Mouse (Mus musculus): ENCODE data around the gene Rpia. TPM values are rescaled to one million over a fixed set of nuclear protein-coding genes. Genes with fewer than 3 reads are reported as not detected.

Rpia gene
- 6.5 and 7.2 TPM in 2 replicates for polyA plus RNA-seq (2011; ENCODE audit: insufficient read depth, insufficient read length, low read depth, missing spikeins)

DNA sequence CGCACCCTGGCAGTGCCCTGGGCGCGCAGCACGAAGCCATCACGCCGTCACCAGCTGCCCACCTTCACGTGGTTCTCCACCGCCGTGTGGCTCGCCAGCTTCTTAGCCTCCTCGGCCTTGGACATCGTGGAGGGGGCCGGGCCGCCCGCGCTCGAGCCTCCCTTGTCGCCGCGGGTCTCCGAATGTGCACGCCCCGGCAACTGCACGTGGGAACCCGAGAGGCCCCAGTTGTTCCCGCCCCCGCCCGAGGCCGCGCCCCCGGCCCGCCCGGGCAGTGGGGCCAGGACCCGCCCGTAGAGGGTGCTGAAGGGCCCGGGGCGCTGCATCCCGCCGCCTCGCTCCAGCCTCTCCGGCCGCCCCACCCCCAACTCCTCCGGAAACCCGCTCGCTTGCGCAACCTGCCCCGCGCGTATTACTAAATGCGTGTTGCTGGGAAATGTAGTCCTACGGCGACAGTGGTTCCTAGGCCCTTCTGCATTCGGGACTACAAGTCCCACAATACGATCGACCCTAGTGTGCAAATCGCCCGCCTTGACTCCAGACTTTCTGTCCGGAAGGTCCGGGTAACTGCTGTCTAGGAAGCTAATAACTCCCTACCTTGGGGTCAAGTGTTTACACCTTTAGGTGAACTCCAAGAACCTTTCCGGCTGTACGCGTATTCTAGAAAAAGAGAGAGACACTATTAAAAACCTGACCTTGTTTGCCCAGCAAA, at the start of gene Rpia:
Gene Rpia (minus strand): TSS at position 409 of the 712 bp plus-strand sequence.
- H3K27ac ChIP-seq (ENCODE audit: insufficient read depth, low read length) = no peak within 1 kb of the TSS
- TF ChIP-seq POLR2A (IDR thresholded peaks at IDR 0.05; ENCODE audit: insufficient read depth, low read length) = peak; percentile 33
- no peak for TF ChIP-seq EP300 (IDR thresholded peaks at IDR 0.05; ENCODE audit: insufficient read depth, low read depth, low read length)
- no peak for TF ChIP-seq CTCF (IDR thresholded peaks at IDR 0.05; ENCODE audit: low read depth, low read length)
- no peaks in the 10 kb centered on the region for H3K9me3 ChIP-seq (replicated peaks; ENCODE audit: control insufficient read depth, insufficient read depth, low read length, poor library complexity, severe bottlenecking)
- H3K36me3 ChIP-seq (ENCODE audit: control insufficient read depth, insufficient read depth, low read length, poor library complexity, severe bottlenecking) = no peaks in the 10 kb centered on the region
- no peaks in the 10 kb centered on the region for H3K4me1 ChIP-seq (ENCODE audit: control insufficient read depth, insufficient read depth, low read length)
- peak within 1 kb of the TSS; percentile 71 for H3K4me3 ChIP-seq (ENCODE audit: low read depth, low read length)
- no peaks in the 10 kb centered on the region for H3K27me3 ChIP-seq (ENCODE audit: control insufficient read depth, insufficient read depth, low read length, poor library complexity, severe bottlenecking)
- H3K9ac ChIP-seq (ENCODE audit: low read depth, poor library complexity, severe bottlenecking) = peak within 1 kb of the TSS; percentile 62

- H3K36me3 ChIP-seq (ENCODE audit: control insufficient read depth, insufficient read depth, low read length, poor library complexity, severe bottlenecking) = no peaks in the 10 kb centered on the region
- H3K4me3 ChIP-seq (ENCODE audit: low read depth, low read length) = no peak overlapping the region
- peaks cover 1% of the 10 kb centered on the region for H3K4me1 ChIP-seq (ENCODE audit: control insufficient read depth, insufficient read depth, low read length)
- no peak for TF ChIP-seq EP300 (IDR thresholded peaks at IDR 0.05; ENCODE audit: insufficient read depth, low read depth, low read length)
- no peak for TF ChIP-seq POLR2A (IDR thresholded peaks at IDR 0.05; ENCODE audit: insufficient read depth, low read length)
- TF ChIP-seq CTCF (IDR thresholded peaks at IDR 0.05; ENCODE audit: low read depth, low read length) = no peak
- no peaks in the 10 kb centered on the region for H3K9me3 ChIP-seq (replicated peaks; ENCODE audit: control insufficient read depth, insufficient read depth, low read length, poor library complexity, severe bottlenecking)
- no peak overlapping the region for H3K9ac ChIP-seq (ENCODE audit: low read depth, poor library complexity, severe bottlenecking)
- H3K27ac ChIP-seq (ENCODE audit: insufficient read depth, low read length) = no peak overlapping the region
- no peaks in the 10 kb centered on the region for H3K27me3 ChIP-seq (ENCODE audit: control insufficient read depth, insufficient read depth, low read length, poor library complexity, severe bottlenecking)
Measured at GRCm38 (mm10) chr6:70840281-70840680, 48.2 kb upstream of the Rpia start.

DNA sequence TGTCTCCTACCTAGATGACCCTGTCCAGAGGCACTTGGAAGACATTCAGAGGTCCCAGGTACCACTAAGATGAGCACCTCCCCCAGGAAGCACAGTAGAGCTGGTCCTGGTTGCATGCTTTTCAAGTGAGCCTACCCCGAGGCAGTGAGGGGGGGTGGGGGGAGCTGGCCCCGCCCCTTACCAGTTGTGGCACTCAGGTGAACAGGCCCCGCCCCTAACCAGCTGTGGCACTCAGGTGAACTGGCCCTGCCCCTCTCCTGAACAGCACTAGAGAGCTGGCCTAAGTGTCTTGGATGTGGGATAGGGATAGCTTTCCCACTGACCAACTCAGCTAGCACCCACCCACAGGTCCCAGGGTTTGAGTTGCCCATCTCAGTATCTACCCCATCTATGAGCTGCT, 46.5 kb upstream of the Rpia start:
- Histone ChIP-seq H3K27me3 (ENCODE audit: control insufficient read depth, insufficient read depth, low read length, poor library complexity, severe bottlenecking) (no peaks in the 10 kb centered on the region), H3K9me3 (replicated peaks; ENCODE audit: control insufficient read depth, insufficient read depth, low read length, poor library complexity, severe bottlenecking) (no peaks in the 10 kb centered on the region), H3K4me1 (ENCODE audit: control insufficient read depth, insufficient read depth, low read length) (peaks cover 1% of the 10 kb centered on the region), H3K27ac (ENCODE audit: insufficient read depth, low read length) (no peak overlapping the region), H3K9ac (ENCODE audit: low read depth, poor library complexity, severe bottlenecking) (no peak overlapping the region), H3K36me3 (ENCODE audit: control insufficient read depth, insufficient read depth, low read length, poor library complexity, severe bottlenecking) (no peaks in the 10 kb centered on the region), H3K4me3 (ENCODE audit: low read depth, low read length) (no peak overlapping the region)
- TF ChIP-seq POLR2A (IDR thresholded peaks at IDR 0.05; ENCODE audit: insufficient read depth, low read length) = no peak
- no peak for TF ChIP-seq CTCF (IDR thresholded peaks at IDR 0.05; ENCODE audit: low read depth, low read length)
- TF ChIP-seq EP300 (IDR thresholded peaks at IDR 0.05; ENCODE audit: insufficient read depth, low read depth, low read length) = no peak

- Histone ChIP-seq H3K27ac (ENCODE audit: insufficient read depth, low read length) (no peak overlapping the region), H3K9ac (ENCODE audit: low read depth, poor library complexity, severe bottlenecking) (no peak overlapping the region), H3K4me3 (ENCODE audit: low read depth, low read length) (no peak overlapping the region), H3K4me1 (ENCODE audit: control insufficient read depth, insufficient read depth, low read length) (peaks cover 1% of the 10 kb centered on the region), H3K9me3 (replicated peaks; ENCODE audit: control insufficient read depth, insufficient read depth, low read length, poor library complexity, severe bottlenecking) (no peaks in the 10 kb centered on the region), H3K27me3 (ENCODE audit: control insufficient read depth, insufficient read depth, low read length, poor library complexity, severe bottlenecking) (no peaks in the 10 kb centered on the region), H3K36me3 (ENCODE audit: control insufficient read depth, insufficient read depth, low read length, poor library complexity, severe bottlenecking) (no peaks in the 10 kb centered on the region)
- TF ChIP-seq EP300 (IDR thresholded peaks at IDR 0.05; ENCODE audit: insufficient read depth, low read depth, low read length) (no peak), POLR2A (IDR thresholded peaks at IDR 0.05; ENCODE audit: insufficient read depth, low read length) (no peak), CTCF (IDR thresholded peaks at IDR 0.05; ENCODE audit: low read depth, low read length) (no peak)
Measured at GRCm38 (mm10) chr6:70837297-70837696, 45.3 kb upstream of the Rpia start.

DNA sequence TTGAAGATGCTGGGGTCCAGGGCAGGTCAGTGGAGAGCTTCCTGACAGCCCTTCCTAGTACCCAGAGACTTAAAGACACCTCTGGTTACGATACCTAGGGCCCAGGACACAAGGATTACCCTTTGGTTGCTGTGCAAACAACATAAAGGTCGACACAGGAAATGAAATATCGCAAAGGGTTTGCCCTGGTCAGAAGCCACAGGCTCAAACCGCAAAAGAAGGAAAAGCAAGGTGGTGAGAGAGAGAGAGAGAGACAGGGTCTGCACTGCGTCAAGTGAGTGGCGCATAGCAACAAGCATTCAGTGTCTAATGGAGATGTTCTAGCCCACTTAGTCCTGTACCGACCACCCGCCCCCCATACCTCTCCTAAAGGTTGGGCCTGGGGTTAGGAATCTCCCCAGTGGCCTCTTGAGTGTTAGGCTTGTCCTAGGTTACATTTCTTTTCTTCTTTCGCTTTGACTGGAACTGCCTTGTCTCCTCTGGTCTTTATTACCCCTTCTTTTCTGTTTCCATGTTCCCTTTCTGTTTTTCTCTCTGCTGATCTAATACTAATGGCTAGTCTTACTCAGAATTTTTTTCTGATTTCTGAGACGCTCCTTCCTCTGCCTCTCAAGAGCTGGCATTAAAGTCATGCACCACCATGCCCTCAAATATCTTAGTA, 39.3 kb upstream of the Rpia start:
- Histone ChIP-seq H3K27me3 (ENCODE audit: control insufficient read depth, insufficient read depth, low read length, poor library complexity, severe bottlenecking) (no peaks in the 10 kb centered on the region), H3K36me3 (ENCODE audit: control insufficient read depth, insufficient read depth, low read length, poor library complexity, severe bottlenecking) (no peaks in the 10 kb centered on the region), H3K4me1 (ENCODE audit: control insufficient read depth, insufficient read depth, low read length) (no peaks in the 10 kb centered on the region), H3K27ac (ENCODE audit: insufficient read depth, low read length) (no peak overlapping the region), H3K9ac (ENCODE audit: low read depth, poor library complexity, severe bottlenecking) (no peak overlapping the region), H3K9me3 (replicated peaks; ENCODE audit: control insufficient read depth, insufficient read depth, low read length, poor library complexity, severe bottlenecking) (no peaks in the 10 kb centered on the region), H3K4me3 (ENCODE audit: low read depth, low read length) (no peak overlapping the region)
- TF ChIP-seq POLR2A (IDR thresholded peaks at IDR 0.05; ENCODE audit: insufficient read depth, low read length) (no peak), EP300 (IDR thresholded peaks at IDR 0.05; ENCODE audit: insufficient read depth, low read depth, low read length) (no peak), CTCF (IDR thresholded peaks at IDR 0.05; ENCODE audit: low read depth, low read length) (no peak)

GRCm38 (mm10) chr6:70830552-70830951, 38.5 kb upstream of the Rpia start:
- no peak for TF ChIP-seq EP300 (IDR thresholded peaks at IDR 0.05; ENCODE audit: insufficient read depth, low read depth, low read length)
- TF ChIP-seq CTCF (IDR thresholded peaks at IDR 0.05; ENCODE audit: low read depth, low read length) = no peak
- no peak for TF ChIP-seq POLR2A (IDR thresholded peaks at IDR 0.05; ENCODE audit: insufficient read depth, low read length)
- no peak overlapping the region for H3K9ac ChIP-seq (ENCODE audit: low read depth, poor library complexity, severe bottlenecking)
- H3K4me3 ChIP-seq (ENCODE audit: low read depth, low read length) = no peak overlapping the region
- H3K36me3 ChIP-seq (ENCODE audit: control insufficient read depth, insufficient read depth, low read length, poor library complexity, severe bottlenecking) = no peaks in the 10 kb centered on the region
- no peaks in the 10 kb centered on the region for H3K27me3 ChIP-seq (ENCODE audit: control insufficient read depth, insufficient read depth, low read length, poor library complexity, severe bottlenecking)
- no peaks in the 10 kb centered on the region for H3K9me3 ChIP-seq (replicated peaks; ENCODE audit: control insufficient read depth, insufficient read depth, low read length, poor library complexity, severe bottlenecking)
- no peak overlapping the region for H3K27ac ChIP-seq (ENCODE audit: insufficient read depth, low read length)
- no peaks in the 10 kb centered on the region for H3K4me1 ChIP-seq (ENCODE audit: control insufficient read depth, insufficient read depth, low read length)

Measured in ES-Bruce4 (cell line).